Mouse (Mus musculus) E14TG2a.4 (cell line): ENCODE results near the gene Gm7247.

Source experiments
- CTCF ChIP-seq: conservative IDR thresholded peaks from 2 replicates; pipeline ENCODE4 v1.5.1; 2014; ENCODE audit warnings: low read length
- NANOG ChIP-seq: IDR thresholded peaks from 2 replicates; pipeline ENCODE4 v1.6.1; 2014; ENCODE audit warnings: borderline replicate concordance, low read length, mixed read lengths

DNA sequence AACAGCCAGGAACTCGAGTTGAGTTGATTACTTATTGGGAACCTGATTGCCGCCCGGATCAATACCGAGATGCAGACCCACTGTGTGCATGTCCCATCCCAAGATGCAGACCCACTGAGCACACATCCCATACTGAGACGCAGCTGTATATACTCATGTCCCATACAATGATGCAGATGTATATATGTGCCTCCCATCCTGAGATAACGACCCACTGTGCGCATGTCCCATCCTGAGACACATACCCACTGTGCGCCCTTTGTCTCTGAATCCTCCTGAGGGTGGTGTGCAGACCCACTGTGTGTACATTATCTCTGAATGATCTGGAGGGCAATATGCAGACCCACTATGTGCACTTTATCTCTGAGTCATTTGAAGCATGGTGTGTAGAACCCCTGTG, 26.2 kb downstream of the Gm7247 start:
- TF ChIP-seq CTCF (no peak), NANOG (no peak)
